Mouse (Mus musculus) adrenal gland (tissue): ENCODE data around the gene Tnpo2.
"Not testable (repeated sequence)": the region's sequence is repeated elsewhere in the genome, so short reads cannot be mapped to it uniquely, and the experiment has no call there.

Experiments used
- intact Hi-C: fragments of 180-260 bp; cut with DNase I; formaldehyde crosslinking; loops from one replicate; pipeline ENCODE4 v1.15.1; 2025

Gene Tnpo2

DNA sequence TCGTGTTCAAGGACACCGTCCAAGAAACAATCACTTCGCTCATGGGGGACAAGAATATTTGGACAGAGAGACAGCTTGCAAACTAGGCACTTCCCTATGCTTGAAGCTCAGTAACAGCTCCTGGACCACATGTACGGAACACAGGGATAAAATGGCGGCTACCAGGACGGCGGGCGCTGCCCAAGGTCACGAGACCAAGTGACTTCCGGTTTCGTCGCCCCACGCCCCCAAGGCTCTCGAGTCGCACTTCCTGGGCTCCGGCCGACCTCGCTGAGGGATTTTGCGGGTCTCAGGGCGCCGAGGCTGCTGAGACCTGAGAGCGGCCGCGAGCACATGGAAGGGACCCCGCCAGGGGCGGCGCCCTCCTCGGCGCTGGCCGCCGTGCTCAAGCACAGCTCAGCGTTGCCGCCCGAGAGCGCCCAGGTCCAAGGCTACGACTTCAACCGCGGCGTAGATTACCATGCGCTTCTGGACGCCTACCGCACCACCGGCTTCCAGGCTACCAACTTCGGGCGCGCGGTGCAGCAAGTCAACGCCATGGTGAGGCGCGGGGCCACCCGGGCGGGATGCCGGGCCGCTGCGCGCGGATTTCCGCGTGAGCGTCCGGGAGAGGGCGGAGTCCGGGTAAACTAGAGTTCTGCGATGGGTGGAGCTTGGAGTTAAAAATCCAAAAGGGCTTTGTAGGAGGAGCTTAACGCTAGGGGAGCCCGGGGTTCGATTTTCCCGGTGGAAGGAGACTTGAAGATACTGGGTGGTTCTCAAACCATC is 35.0 kb downstream of the Tnpo2 start, which contains the start of gene Dhps:
Gene Dhps (plus strand): TSS at position 244 of the 768 bp plus-strand sequence.
- intact Hi-C loops = loop anchor here (5.0 kb wide), 1 partner anchor 34 kb away; the partner anchor contains the start of gene Tnpo2

DNA sequence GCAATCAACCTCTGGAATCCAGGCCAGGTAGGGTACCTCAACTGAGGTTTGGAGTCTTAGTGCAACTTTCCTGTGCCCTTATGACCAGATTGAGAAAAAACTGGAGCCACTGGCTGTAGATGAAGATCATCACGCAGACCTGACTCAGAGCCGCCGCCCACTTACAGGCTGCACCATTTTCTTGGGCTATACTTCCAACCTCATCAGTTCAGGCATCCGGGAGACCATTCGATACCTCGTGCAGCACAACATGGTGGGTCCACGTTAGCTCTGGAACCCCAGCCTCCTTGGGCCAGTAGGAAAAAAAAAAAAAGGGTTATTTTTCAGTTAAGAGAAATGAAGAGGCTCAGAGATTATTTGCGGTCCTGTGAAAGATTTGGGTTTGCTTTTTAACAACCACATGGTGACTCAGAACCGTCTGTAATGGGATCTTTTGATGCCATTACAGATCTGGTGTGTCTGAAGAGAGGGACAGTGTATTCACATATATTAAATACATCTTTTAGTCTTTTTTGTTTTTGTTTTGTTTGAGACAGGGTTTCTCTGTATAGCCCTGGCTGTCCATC is 35.7 kb downstream of the Tnpo2 start:
- intact Hi-C loops = loop anchor here (5.0 kb wide), 1 partner anchor 35 kb away; the partner anchor contains the start of gene Tnpo2

DNA sequence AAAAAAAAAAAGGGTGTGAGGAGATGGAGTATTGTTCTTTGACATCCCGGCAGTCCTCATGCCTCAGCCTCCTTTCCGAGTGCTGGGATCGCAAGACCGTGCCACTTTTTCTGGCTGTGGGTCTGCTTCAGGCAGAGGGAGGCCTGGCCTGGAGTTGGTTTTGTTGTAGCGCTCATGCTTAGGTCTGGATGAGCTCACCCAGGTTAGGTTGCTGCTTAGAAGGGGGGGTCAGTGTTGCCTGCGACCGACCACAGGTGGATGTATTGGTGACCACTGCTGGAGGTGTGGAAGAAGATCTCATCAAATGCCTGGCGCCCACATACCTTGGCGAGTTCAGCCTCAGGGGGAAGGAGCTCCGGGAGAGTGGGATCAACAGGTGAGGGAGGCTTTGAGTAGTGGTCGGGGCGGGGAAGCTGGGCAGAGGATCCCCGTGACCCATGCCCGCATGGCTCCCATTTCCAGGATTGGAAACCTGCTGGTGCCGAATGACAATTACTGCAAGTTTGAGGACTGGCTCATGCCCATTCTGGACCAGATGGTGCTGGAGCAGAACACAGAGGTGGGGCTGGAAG is 36.4 kb downstream of the Tnpo2 start:
- intact Hi-C loops = loop anchor here (5.0 kb wide), 1 partner anchor 36 kb away; the partner anchor contains the start of gene Tnpo2

DNA sequence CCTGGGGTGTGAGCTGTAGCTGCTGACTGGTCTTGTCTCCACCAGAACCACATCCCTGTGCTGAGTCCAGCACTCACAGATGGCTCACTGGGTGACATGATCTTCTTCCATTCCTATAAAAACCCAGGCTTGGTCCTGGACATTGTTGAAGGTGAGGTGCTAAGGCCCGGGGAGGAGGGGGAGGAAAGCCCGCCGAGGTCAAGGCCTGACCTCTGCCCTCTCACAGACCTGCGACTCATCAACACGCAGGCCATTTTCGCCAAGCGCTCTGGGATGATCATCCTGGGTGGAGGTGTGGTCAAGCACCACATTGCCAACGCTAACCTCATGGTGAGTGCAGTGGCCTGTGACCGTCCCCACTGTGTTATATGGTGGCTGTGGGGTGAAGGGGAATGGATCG is 37.5 kb downstream of the Tnpo2 start:
- intact Hi-C loops = loop anchor here (5.0 kb wide), 1 partner anchor 37 kb away; the partner anchor contains the start of gene Tnpo2

DNA sequence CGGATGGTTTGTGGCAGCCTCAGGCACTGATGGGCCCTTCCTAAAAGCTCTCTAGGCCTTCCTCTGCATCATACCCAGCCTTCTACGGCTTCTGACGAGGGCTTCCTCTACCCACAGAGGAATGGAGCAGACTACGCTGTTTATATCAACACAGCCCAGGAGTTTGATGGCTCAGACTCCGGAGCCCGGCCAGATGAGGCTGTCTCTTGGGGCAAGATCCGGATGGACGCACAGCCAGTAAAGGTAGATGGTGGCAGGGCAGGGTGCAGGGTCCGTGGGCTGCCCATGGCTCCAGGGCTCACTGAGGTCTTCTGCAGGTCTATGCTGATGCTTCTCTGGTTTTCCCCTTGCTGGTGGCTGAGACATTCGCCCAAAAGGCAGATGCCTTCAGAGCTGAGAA is 37.9 kb downstream of the Tnpo2 start:
- intact Hi-C loops = loop anchor here (5.0 kb wide), 3 partner anchors 37 to 223 kb away; partner anchors contain the start of genes Orc6, Tnpo2 and Vps35

DNA sequence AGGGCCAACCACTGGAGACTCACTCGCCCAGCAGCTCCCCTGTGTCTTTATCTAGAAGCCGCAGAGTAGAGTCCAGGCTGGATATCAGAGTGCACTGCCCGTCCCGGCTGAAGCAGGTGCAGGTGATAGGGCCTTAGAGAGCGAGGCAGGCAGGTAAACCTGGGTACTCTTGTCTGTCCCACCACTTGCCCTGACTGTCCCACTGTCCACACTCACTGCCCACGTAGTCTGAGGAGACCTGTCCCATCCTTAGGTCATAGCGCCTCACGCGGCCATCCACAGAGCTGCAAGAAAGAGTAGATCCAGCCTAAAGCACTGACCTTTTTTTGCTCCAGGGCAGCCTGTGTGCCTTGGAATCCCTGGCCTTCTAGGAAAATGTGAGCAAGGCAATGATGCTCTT is 39.3 kb downstream of the Tnpo2 start:
- intact Hi-C loops = loop anchor here (5.0 kb wide), 2 partner anchors 96 to 221 kb away; partner anchors contain the start of genes Orc6 and Vps35

DNA sequence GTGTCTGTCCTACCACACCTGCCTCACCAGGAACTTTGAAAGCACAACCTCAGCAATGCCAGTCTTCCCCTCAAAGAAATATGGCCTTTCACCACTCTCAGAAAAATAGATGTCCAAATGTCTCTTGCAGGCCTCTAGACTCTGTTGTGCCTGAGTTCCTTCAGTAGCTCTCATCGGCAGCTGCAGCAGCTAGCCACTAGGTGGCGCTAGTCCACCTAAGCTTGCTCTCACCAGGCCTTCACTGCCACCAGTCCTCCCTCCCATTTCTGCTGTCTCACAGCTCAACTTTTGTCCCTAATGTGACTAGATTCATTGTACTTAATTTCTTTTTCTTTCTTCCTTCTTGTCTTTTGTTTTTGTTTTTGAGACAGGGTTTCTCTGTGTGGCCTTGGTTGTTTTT is 40.3 kb downstream of the Tnpo2 start:
- intact Hi-C loops = loop anchor here (5.0 kb wide), 2 partner anchors 95 to 220 kb away; partner anchors contain the start of genes Orc6 and Vps35

DNA sequence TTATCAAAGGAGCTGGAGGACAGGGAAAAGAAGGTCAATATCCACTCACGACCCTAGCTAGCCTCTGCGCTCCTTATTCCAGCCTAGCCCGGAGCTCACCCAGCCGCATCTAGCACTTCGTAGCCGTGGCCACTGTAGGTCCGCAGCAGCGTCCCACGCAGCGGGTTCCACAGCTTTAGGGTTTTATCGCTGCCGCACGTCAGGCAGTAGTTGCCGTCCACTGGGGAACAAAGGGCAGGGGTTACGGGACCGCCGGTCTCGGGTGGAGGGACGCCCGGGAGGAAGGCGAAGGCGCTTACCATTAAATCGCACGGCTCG is 43.5 kb downstream of the Tnpo2 start:
- intact Hi-C loops = no loop called here

DNA sequence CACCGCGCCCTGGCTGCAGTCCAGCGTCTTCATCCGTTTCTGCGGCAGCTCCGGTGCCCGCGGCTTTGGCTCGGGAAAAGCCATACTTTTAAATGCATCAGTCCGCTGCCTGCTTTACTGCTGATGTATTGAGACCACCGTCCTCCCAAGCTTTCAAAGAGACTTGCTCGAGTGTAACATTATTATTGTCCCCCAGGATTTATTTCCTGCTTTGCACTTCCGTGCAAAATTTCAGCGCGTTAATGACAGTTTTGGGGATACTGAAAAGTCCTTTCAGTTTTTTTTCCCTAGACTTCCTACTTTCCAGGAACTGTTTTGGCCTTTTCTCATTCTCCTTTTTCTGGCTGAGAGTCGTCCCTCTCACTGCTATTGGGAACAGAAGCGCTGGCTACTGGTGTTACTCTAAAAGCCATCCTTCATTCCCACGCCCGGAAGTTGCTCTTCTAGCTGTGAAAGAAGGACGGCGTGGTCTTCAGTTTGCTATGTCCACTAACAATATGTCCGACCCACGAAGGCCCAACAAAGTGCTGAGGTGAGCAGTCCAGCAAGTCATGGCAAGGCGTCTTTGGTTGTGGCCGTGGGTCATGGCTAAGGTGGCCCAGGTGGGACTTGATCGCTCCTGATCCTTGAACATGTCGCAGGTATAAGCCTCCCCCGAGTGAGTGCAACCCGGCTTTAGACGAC is 44.0 kb downstream of the Tnpo2 start, which contains the start of gene Wdr83os:
Gene Wdr83os (plus strand): TSS at position 209 of the 684 bp plus-strand sequence.
- intact Hi-C loops = no loop called here

DNA sequence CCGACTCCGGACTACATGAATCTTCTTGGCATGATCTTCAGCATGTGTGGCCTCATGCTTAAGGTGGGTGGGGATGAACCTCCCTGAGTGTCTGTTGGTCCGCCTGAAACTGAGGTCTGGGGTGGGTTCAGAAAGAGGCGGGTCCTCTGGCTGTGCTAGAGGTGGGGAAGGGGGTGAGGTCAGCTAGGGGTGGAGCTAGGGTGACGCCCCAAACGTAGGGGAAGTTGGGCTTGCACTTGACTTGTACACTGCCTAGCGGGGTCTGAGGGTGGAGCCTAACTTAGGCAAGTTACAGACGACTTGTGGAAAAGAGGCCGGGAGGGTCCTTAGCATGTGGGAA is 44.5 kb downstream of the Tnpo2 start, which contains the start of gene Wdr83:
Gene Wdr83 (minus strand): TSS at position 91 of the 340 bp plus-strand sequence.
- intact Hi-C loops = no loop called here

DNA sequence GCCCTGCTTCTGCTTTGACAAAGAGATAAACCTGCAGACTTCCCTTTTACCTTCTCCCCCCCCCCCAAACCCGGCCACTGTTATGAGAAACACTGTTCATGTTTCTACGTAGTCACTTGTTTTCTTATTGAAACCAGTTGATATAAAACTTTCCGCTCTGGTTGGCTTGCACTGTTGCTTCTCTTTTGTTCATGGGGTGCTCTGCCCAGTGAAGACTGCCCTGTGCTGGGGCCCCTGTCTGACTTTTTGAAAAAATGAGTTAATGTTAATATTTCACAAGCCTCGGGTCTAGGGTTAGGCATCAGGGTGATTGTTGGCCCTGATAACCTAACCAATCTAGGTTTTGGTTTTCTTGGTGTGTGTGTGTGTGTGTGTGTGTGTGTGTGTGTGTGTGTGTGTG is 45.5 kb downstream of the Tnpo2 start:
- intact Hi-C loops = not testable (repeated sequence)

DNA sequence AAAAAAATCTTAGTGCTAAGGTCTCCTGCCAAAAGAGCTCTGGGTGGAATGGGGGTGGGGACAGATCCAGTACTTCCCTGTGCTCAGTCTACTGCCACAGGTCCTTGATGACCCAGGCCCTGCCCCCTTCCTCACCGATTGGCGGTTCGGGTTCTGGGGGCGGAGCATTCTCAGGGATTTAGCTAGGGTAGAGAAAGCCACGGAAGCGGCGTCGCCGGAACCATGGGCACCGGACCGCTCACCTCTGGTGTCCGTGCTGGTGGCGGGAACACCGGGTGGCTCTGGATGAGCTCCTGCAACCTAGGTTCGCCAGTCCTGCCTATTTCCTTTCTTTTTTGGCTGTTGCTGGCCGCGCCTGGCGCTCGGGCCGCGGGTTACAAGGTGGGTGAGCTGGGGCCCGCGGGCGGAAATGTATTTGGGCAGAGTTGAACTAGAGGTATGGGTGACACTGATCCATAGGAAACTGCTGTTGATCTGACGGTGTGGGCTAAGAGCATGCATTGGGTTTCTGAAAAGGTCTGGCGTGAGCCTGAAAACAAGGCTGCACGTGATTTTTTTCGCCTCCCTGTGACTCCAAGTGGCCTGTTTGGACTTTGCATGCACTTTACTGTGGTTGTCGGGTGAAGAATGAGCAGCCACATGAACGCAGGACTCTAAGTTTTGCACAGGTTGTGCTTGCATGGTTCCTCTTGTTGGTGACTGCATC is 46.5 kb downstream of the Tnpo2 start, which contains the start of gene Man2b1:
Gene Man2b1 (plus strand): TSS at position 163 of the 706 bp plus-strand sequence.
- intact Hi-C loops = no loop called here

DNA sequence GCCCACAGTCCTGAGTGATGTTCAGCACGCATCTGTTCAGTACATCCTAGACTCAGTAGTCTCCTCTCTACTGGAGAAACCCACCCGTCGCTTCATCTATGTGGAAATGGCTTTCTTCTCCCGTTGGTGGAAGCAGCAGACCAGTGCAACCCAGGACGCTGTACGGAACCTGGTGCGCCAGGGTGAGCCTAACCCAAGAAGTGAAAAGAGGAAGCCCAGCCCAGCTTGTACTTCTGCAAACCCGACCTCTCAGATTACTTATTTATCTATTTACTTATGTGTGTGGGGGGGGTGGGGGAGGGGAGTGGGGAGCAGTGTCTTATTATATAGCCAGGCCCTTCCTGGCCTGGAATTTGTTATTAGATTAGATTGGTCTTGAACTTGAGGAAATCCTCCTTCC is 47.9 kb downstream of the Tnpo2 start:
- intact Hi-C loops = no loop called here

DNA sequence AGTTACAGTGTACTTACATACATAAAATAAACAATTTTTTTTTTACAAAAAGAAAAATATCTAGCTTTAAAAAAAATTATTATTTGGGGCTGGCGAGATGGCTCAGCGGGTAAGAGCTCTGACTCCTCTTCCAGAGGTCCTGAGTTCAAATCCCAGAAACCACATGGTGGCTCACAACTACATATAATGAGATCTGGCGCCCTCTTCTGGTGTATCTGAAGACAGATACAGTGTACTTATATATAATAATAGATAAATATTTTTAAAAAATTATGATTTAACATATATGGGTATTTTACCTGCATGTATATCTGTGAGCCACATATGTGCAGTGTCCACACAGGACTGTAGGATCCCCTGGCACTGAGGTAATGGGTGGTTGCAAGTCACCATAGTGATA is 49.5 kb downstream of the Tnpo2 start:
- intact Hi-C loops = no loop called here

DNA sequence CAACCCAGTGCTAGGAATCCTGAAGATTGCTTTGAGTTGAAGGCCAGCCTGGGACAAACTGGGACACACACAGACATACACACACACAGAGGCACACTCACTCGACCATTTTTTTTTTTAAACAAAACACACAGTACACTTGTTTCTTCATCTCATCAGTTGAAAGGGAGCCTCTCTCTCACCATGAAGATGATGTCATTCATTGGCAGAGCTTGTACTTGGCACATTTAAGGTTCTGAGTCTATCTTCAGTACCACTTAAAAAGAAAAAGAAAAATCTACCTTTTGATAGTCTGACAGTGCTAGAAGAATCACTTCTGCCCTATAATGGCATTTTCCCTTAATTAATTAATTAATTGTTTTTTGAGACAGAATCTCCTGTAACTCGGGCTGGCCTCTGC is 52.1 kb downstream of the Tnpo2 start:
- intact Hi-C loops = no loop called here

DNA sequence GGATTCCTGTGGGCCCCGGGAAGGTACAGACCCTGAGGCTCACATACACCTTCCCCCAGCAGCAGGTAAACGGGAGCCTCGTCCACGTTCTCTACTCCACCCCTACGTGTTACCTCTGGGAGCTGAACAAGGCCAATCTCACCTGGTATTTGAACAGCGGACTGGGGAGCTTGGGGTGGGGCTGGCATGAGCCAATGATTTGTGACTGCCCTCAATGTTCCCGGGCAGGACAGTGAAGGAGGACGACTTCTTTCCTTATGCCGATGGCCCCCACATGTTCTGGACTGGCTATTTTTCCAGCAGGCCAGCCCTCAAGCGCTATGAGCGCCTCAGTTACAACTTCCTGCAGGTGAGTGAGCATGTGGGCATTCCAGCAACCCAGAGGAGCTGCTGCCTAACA is 54.1 kb downstream of the Tnpo2 start:
- intact Hi-C loops = no loop called here

DNA sequence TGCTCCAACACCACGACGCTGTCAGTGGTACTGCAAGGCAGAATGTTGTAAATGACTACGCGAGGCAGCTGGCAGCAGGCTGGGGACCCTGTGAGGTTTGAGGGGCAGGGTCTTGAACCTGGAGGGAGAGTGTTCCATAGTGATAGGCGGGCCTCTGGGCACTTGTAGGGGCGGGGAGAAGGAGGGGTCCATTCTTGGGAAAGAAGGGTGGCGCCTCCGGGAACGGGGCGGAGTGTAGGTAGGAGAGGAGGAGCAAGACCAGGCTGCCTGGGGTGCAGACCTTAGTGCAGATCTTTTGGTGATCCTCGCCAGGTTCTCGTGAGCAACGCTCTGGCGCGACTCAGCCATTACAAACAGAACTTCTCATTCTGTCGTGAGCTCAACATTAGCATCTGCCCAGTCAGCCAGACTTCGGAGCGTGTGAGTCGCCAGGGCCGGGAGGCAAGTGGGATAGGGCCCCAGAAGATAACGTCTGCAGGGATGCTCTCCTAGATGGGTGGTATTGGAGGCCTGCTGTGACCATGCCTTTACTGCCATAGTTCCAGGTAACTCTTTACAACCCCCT is 54.9 kb downstream of the Tnpo2 start:
- intact Hi-C loops = no loop called here

DNA sequence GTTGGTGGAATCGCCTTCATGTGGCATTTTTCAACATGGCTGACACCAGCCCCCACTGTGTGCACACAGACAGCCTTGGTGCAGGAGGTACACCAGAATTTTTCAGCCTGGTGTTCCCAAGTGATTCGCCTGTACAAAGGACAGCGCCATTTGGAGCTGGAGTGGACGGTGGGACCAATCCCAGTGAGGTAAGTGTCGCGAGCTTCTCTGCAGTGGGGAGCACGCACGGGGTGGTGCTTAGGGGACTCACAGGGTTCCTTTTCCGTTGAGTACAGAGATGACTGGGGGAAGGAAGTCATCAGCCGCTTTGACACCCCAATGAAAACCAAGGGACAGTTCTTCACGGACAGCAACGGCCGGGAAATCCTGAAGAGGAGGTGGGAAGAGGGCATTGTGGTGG is 58.3 kb downstream of the Tnpo2 start:
- intact Hi-C loops = no loop called here

DNA sequence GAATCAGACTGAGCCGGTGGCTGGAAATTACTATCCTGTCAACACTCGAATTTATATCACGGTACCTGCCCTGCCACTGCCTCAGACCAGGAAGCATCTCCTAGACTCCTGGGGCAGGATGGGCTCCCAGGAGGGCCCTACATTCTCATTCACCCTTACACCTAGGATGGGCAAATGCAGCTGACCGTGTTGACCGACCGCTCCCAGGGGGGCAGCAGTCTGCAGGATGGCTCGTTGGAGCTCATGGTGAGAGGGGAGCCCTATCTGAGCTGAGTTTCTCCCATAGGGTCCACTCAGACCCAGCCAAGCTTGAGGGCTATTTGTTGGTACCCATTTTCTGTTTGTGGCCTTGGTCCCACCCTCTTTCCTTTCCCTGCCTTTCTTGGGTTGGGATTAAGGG is 58.9 kb downstream of the Tnpo2 start:
- intact Hi-C loops = no loop called here

DNA sequence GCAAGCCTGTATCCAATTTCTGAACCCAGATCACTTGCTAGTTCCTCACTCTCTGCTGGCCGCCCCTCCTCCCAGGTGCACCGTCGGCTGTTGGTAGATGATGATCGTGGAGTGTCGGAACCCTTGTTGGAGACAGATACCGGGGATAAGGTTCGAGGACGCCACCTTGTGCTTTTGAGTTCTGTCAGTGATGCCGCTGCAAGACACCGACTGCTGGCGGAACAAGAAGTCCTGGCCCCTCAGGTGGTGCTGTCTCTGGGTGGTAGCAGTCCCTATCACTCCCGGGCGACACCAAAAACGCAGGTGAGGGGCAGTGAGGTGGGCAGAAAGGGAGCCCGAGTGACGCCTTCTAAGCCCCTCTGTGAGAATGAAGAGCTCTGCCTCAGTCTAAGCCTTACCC is 59.5 kb downstream of the Tnpo2 start:
- intact Hi-C loops = no loop called here

DNA sequence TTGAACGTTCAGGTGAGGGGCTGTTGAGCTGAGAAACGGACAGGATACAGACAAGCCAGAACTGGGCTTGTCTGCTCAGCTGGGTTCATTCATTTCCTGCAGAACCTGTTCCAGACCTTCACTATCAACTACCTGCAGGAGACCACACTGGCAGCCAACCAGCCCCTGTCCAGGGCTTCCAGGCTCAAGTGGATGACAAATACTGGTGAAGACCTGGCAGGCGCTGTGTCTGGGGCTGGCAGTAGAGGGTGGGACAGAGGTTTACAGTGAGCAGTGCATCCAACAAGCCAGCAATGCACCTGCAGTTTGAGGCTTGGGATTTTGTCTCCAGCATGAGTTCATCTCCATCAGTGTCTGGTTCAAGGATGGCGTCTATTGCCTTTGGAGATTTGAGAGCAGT is 60.1 kb downstream of the Tnpo2 start:
- intact Hi-C loops = no loop called here
